Comparison of ENCODE assay signal across 1 mouse cellular context in genomic region chr17:29319476-29319875, GRCm38 (mm10).
TF ChIP-seq lines count a peak whose summit lies in the region.

No protein-coding gene starts in this region.

TF ChIP-seq in MEL, 35 proteins besides CTCF, POLR2A, EP300 and RAD21:
- TF ChIP-seq NELFE (IDR thresholded peaks at IDR 0.05; ENCODE audit: low read depth, low read length) (no peak), SIN3A (IDR thresholded peaks at IDR 0.05; ENCODE audit: low read length) (no peak), MYC (IDR thresholded peaks at IDR 0.05; ENCODE audit: low read depth, low read length) (no peak), MAX (IDR thresholded peaks at IDR 0.05; ENCODE audit: low read length) (no peak), ZC3H11A (IDR thresholded peaks at IDR 0.05; ENCODE audit: low read depth, low read length) (no peak), USF1 (IDR thresholded peaks at IDR 0.05; ENCODE audit: low read depth, low read length) (no peak), MEF2A (IDR thresholded peaks at IDR 0.05; ENCODE audit: extremely low read depth, insufficient replicate concordance, low read depth, low read length, poor library complexity, severe bottlenecking) (no peak), HCFC1 (IDR thresholded peaks at IDR 0.05; ENCODE audit: low read depth, low read length) (no peak), MAFK (IDR thresholded peaks at IDR 0.05; ENCODE audit: borderline replicate concordance, low read depth, low read length) (no peak), CHD1 (IDR thresholded peaks at IDR 0.05; ENCODE audit: low read depth, low read length) (no peak), CHD2 (IDR thresholded peaks at IDR 0.05; ENCODE audit: low read length) (no peak), KAT2A (conservative IDR thresholded peaks at IDR 0.05; ENCODE audit: low read depth, low read length) (no peak), ZKSCAN1 (IDR thresholded peaks at IDR 0.05; ENCODE audit: low read depth, low read length) (no peak), ZNF384 (IDR thresholded peaks at IDR 0.05; ENCODE audit: low read depth, low read length) (no peak), E2F4 (IDR thresholded peaks at IDR 0.05; ENCODE audit: borderline replicate concordance, low read depth, low read length) (no peak)
